Mouse (Mus musculus): Measurements from ENCODE around the gene Stat5b.

- no peak for TF ChIP-seq CTCF (IDR thresholded peaks at IDR 0.05)
- no peak for TF ChIP-seq EP300 (IDR thresholded peaks at IDR 0.05)
These were observed 1.6 kb downstream of the Stat5b start for GRCm38 (mm10) chr11:100848789-100849379.
